Mouse (Mus musculus) hindbrain, embryonic 11.5 days (tissue): ENCODE results near the gene Rpl18a. TPM values are rescaled to one million over a fixed set of nuclear protein-coding genes. Genes with fewer than 3 reads are reported as not detected.

Experiments
- ATAC-seq: fragments of 200-750 bp; cut with Nextera tagmentation; 2 replicates; pipeline ENCODE4 v1.8.0; 2017; ENCODE audit warnings: mild to moderate bottlenecking, moderate TSS enrichment, moderate library complexity; ENCODE audit not compliant: low FRiP score
- DNase-seq: peaks from one replicate; pipeline ENCODE4 v3.0.0-alpha.2; 2015; ENCODE audit warnings: low spot score
- H3K27ac ChIP-seq: fragments of 300-500 bp; sonication (generic); 2 replicates; pipeline ENCODE4 v1.5.1; 2014; ENCODE audit warnings: mild to moderate bottlenecking, low read depth, low read length
- H3K27me3 ChIP-seq: fragments of 300-500 bp; sonication (generic); 2 replicates; pipeline ENCODE4 v1.6.1; 2014; ENCODE audit warnings: mild to moderate bottlenecking, low read length, moderate library complexity, mixed read lengths; ENCODE audit not compliant: control insufficient read depth, insufficient read depth
- H3K36me3 ChIP-seq: fragments of 300-500 bp; sonication (generic); 2 replicates; pipeline ENCODE4 v1.6.1; 2014; ENCODE audit warnings: mild to moderate bottlenecking, low read length, moderate library complexity, mixed read lengths; ENCODE audit not compliant: control insufficient read depth, insufficient read depth
- H3K4me1 ChIP-seq: fragments of 300-500 bp; sonication (generic); replicated peaks from 2 replicates; pipeline ENCODE4 v1.6.1; 2014; ENCODE audit warnings: low read length, mixed read lengths; ENCODE audit not compliant: control insufficient read depth, insufficient read depth
- H3K4me2 ChIP-seq: fragments of 300-500 bp; sonication (generic); replicated peaks from 2 replicates; pipeline ENCODE4 v1.6.1; 2014; ENCODE audit warnings: mild to moderate bottlenecking, low read depth, low read length
- H3K4me3 ChIP-seq: fragments of 300-500 bp; sonication (generic); 2 replicates; pipeline ENCODE4 v1.5.1; 2014; ENCODE audit warnings: low read depth, low read length
- H3K9ac ChIP-seq: fragments of 300-500 bp; sonication (generic); 2 replicates; pipeline ENCODE4 v1.6.1; 2014; ENCODE audit warnings: low read depth, low read length
- H3K9me3 ChIP-seq: fragments of 300-500 bp; sonication (generic); 2 replicates; pipeline ENCODE4 v1.6.1; 2016; ENCODE audit warnings: low read length; ENCODE audit not compliant: control insufficient read depth
- WGBS: fragments of 180-500 bp; shearing (Covaris S2); extraction: QIAGEN DNeasy Blood & Tissue Kit; methylation state at CpG from one replicate; pipeline ENCODE4 v1.1.7; 2014; 5-methylcytosine and 5-hydroxymethylcytosine counted together
- polyA plus RNA-seq: library from polyadenylated mRNA; unstranded; fragments of >200 nt; fragmentation: Nextera tagmentation; extraction: Ambion mirVana; gene quantifications from 2 replicates; pipeline ENCODE4 v1.2.1, GENCODE M21; 2014

Gene Rpl18a
- polyA plus RNA-seq, 1 experiment from 2014 or later: 3,182 TPM

- DNase-seq (peak; percentile 72), ATAC-seq (0 out of 2 replicates have a peak, but pooled peaks have one; percentile 3)
- peaks cover 34% of the 10 kb centered on the region for H3K4me1 ChIP-seq
- no peaks in the 10 kb centered on the region for H3K9me3 ChIP-seq
- H3K27me3 ChIP-seq: 0 out of 2 replicates have a peak, but pooled peaks cover 8% of the 10 kb centered on the region
- no peaks in the 10 kb centered on the region for H3K36me3 ChIP-seq
- 1% methylated on average over 46 of the region's 46 CpGs for WGBS
- H3K9ac ChIP-seq: peak overlapping the region; percentile 74
- peak overlapping the region; percentile 95 for H3K4me2 ChIP-seq
- peak overlapping the region; percentile 60 for H3K4me3 ChIP-seq
- H3K27ac ChIP-seq: peak overlapping the region; percentile 99
Measured at GRCm38 (mm10) chr8:70863956-70864711, 33.1 kb downstream of the Rpl18a start.

- Histone ChIP-seq H3K36me3 (no peaks in the 10 kb centered on the region), H3K9ac (peak within 1 kb of the TSS; percentile 74), H3K4me2 (peak within 1 kb of the TSS; percentile 95), H3K27me3 (0 out of 2 replicates have a peak, but pooled peaks cover 8% of the 10 kb centered on the region), H3K27ac (peak within 1 kb of the TSS; percentile 99), H3K4me3 (peak within 1 kb of the TSS; percentile 60), H3K4me1 (peaks cover 24% of the 10 kb centered on the region), H3K9me3 (no peaks in the 10 kb centered on the region)
- ATAC-seq (0 out of 2 replicates have a peak, but pooled peaks have one; percentile 8), DNase-seq (peak; percentile 73)
- WGBS: under 1% methylated on average over 53 of the region's 55 CpGs
Measured at GRCm38 (mm10) chr8:70862824-70863641, 34.2 kb downstream of the Rpl18a start, which contains the start of gene Kcnn1. Gene Kcnn1, minus strand, starts transcription at chr8:70863258.

GRCm38 (mm10) chr8:70857516-70857915 is 39.7 kb downstream of the Rpl18a start:
- no peak overlapping the region for H3K27ac ChIP-seq
- 0 out of 2 replicates have a peak, but pooled peaks cover 5% of the 10 kb centered on the region for H3K27me3 ChIP-seq
- H3K36me3 ChIP-seq: no peaks in the 10 kb centered on the region
- no peaks in the 10 kb centered on the region for H3K9me3 ChIP-seq
- DNase-seq (no peak), ATAC-seq (no peak)
- WGBS: 9% methylated on average over 4 of the region's 4 CpGs
- H3K4me1 ChIP-seq: peaks cover 10% of the 10 kb centered on the region
- no peak overlapping the region for H3K4me3 ChIP-seq
- peak overlapping the region; percentile 5; the same call in 1 of the 2 replicates for H3K4me2 ChIP-seq
- H3K9ac ChIP-seq: no peak overlapping the region

- Histone ChIP-seq H3K4me2 (peak overlapping the region; percentile 58), H3K9ac (0 out of 2 replicates have a peak overlapping the region, but pooled peaks have one; percentile 4), H3K4me3 (peak overlapping the region; percentile 33), H3K27ac (no peak overlapping the region), H3K9me3 (no peaks in the 10 kb centered on the region), H3K36me3 (no peaks in the 10 kb centered on the region), H3K4me1 (peaks cover 5% of the 10 kb centered on the region), H3K27me3 (0 out of 2 replicates have a peak, but pooled peaks cover 3% of the 10 kb centered on the region)
- peak; percentile 81 for ATAC-seq
- DNase-seq: peak; percentile 77
- WGBS: 14% methylated on average over 21 of the region's 33 CpGs
Measured at GRCm38 (mm10) chr8:70856541-70857197, 40.5 kb downstream of the Rpl18a start.

GRCm38 (mm10) chr8:70856028-70856427 is 41.2 kb downstream of the Rpl18a start:
- no peak overlapping the region for H3K4me2 ChIP-seq
- DNase-seq (no peak), ATAC-seq (no peak)
- no peaks in the 10 kb centered on the region for H3K36me3 ChIP-seq
- no peaks in the 10 kb centered on the region for H3K27me3 ChIP-seq
- no peak overlapping the region for H3K4me3 ChIP-seq
- no peak overlapping the region for H3K9ac ChIP-seq
- peaks cover 4% of the 10 kb centered on the region for H3K4me1 ChIP-seq
- no peaks in the 10 kb centered on the region for H3K9me3 ChIP-seq
- 68% methylated on average over 5 of the region's 5 CpGs for WGBS
- H3K27ac ChIP-seq: no peak overlapping the region

- H3K4me1 ChIP-seq: peaks cover 4% of the 10 kb centered on the region
- ATAC-seq: no peak
- H3K27me3 ChIP-seq: no peaks in the 10 kb centered on the region
- H3K9ac ChIP-seq: no peak overlapping the region
- H3K36me3 ChIP-seq: no peaks in the 10 kb centered on the region
- H3K4me2 ChIP-seq: no peak overlapping the region
- 77% methylated on average over 2 of the region's 2 CpGs for WGBS
- H3K27ac ChIP-seq: no peak overlapping the region
- H3K4me3 ChIP-seq: no peak overlapping the region
- DNase-seq: no peak
- no peaks in the 10 kb centered on the region for H3K9me3 ChIP-seq
Measured at GRCm38 (mm10) chr8:70853863-70854262, 43.3 kb downstream of the Rpl18a start.

- 90% methylated on average over 41 of the region's 41 CpGs for WGBS
- no peak for DNase-seq
- Histone ChIP-seq H3K4me1 (peaks cover 4% of the 10 kb centered on the region), H3K36me3 (no peaks in the 10 kb centered on the region), H3K4me2 (no peak overlapping the region), H3K27ac (no peak overlapping the region), H3K9me3 (no peaks in the 10 kb centered on the region), H3K9ac (no peak overlapping the region), H3K4me3 (no peak overlapping the region), H3K27me3 (no peaks in the 10 kb centered on the region)
- ATAC-seq: no peak
Measured at GRCm38 (mm10) chr8:70852595-70853231, 44.5 kb downstream of the Rpl18a start.

DNA sequence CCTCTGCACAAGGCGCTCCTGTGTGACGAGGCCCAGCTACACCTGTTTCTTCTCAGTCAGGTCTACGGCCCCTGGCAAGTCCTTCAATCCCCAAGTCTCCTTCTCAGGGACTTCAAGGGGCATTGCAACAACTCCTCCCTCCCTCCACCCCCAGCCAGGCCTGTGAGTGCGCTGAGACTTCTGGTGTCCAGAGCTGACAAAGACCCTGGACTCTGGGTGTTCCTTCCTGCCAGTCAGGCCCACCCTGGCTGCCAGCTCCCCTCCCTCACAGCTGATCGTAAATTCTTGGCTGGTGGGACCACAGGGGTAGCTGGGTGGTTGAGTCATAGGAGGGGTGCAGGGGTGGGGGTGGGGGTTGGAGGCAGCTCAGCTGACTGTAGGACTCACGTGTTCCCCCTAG is 45.4 kb downstream of the Rpl18a start:
- no peak for ATAC-seq
- DNase-seq: no peak
- 58% methylated on average over 6 of the region's 6 CpGs for WGBS
- Histone ChIP-seq H3K36me3 (no peaks in the 10 kb centered on the region), H3K4me1 (no peaks in the 10 kb centered on the region), H3K27ac (no peak overlapping the region), H3K4me2 (no peak overlapping the region), H3K9me3 (no peaks in the 10 kb centered on the region), H3K9ac (no peak overlapping the region), H3K27me3 (no peaks in the 10 kb centered on the region), H3K4me3 (no peak overlapping the region)
